In genomic region chr3:107159859-107160324, GRCm38 (mm10) we compare ENCODE assay signal across 8 mouse cellular contexts. TPM values are rescaled to one million over a fixed set of nuclear protein-coding genes. Genes with fewer than 3 reads are reported as not detected.
A peak's percentile ranks its signal among the peaks of the same experiment; 100 is the strongest.
DNase-seq lines count a peak whose midpoint lies in the region; ATAC-seq and TF ChIP-seq lines count a peak whose summit lies in the region.

No protein-coding gene starts in this region.

- H3K36me3 ChIP-seq in thymus, adult 2 months (ENCODE audit: control insufficient read depth, insufficient read depth, low read length): no peaks in the 10 kb centered on the region
- H3K36me3 ChIP-seq in heart, embryonic 10.5 days: no peaks in the 10 kb centered on the region
- no peaks in the 10 kb centered on the region for H3K36me3 ChIP-seq in stomach, embryonic 15.5 days

- no peaks in the 10 kb centered on the region for H3K9me3 ChIP-seq in heart, embryonic 10.5 days
- H3K9me3 ChIP-seq in stomach, embryonic 15.5 days: no peaks in the 10 kb centered on the region

- peak; percentile 25 for DNase-seq in thymus, adult 2 months
- no peak for DNase-seq in thymus, postnatal 0 days (ENCODE audit: low spot score)
- DNase-seq in embryo, embryonic 11 days: peak; percentile 66
- DNase-seq in heart, embryonic 10.5 days (ENCODE audit: low spot score): peak; percentile 76
- DNase-seq in kidney, postnatal 14 days: peak; percentile 3
- DNase-seq in mesoderm, embryonic 11.5 days (ENCODE audit: low read depth, low spot score): peak; percentile 38

- no peak for TF ChIP-seq POLR2A in thymus, adult 2 months (IDR thresholded peaks at IDR 0.05; ENCODE audit: control insufficient read depth, extremely low read depth, insufficient read depth, low read length, poor library complexity)

- 17% methylated on average over 17 of the region's 17 CpGs for WGBS in thymus, adult 2 months
- WGBS in heart, embryonic 10.5 days: 1% methylated on average over 17 of the region's 17 CpGs
- WGBS in stomach, embryonic 15.5 days: 4% methylated on average over 17 of the region's 17 CpGs

- no peaks in the 10 kb centered on the region for H3K27me3 ChIP-seq in thymus, adult 2 months (ENCODE audit: control insufficient read depth, insufficient read depth, low read length)
- H3K27me3 ChIP-seq in heart, embryonic 10.5 days (ENCODE audit: insufficient read depth, poor library complexity, severe bottlenecking): peaks cover 30% of the 10 kb centered on the region
- 0 out of 2 replicates have a peak, but pooled peaks cover 4% of the 10 kb centered on the region for H3K27me3 ChIP-seq in stomach, embryonic 15.5 days (replicated peaks)

- H3K4me3 ChIP-seq in thymus, adult 2 months (ENCODE audit: control insufficient read depth, insufficient read depth, low read length): no peak overlapping the region
- peak overlapping the region; percentile 51 for H3K4me3 ChIP-seq in heart, embryonic 10.5 days
- H3K4me3 ChIP-seq in stomach, embryonic 15.5 days (replicated peaks): peak overlapping the region; percentile 7; the same call in 1 of the 2 replicates

- no peak for TF ChIP-seq CTCF in thymus, adult 2 months (IDR thresholded peaks at IDR 0.05; ENCODE audit: borderline replicate concordance, control insufficient read depth, extremely low read depth, insufficient read depth, low read length, poor library complexity)

- no peak overlapping the region for H3K9ac ChIP-seq in stomach, embryonic 15.5 days

- no peak overlapping the region for H3K27ac ChIP-seq in thymus, adult 2 months (ENCODE audit: control insufficient read depth, insufficient read depth, low read length)
- H3K27ac ChIP-seq in heart, embryonic 10.5 days: no peak overlapping the region
- no peak overlapping the region for H3K27ac ChIP-seq in stomach, embryonic 15.5 days

- H3K4me1 ChIP-seq in thymus, adult 2 months (replicated peaks; ENCODE audit: control insufficient read depth, insufficient read depth, low read length): peaks cover 8% of the 10 kb centered on the region
- H3K4me1 ChIP-seq in heart, embryonic 10.5 days: peaks cover 7% of the 10 kb centered on the region; the same call in 1 of the 2 replicates
- 0 out of 2 replicates have a peak, but pooled peaks cover 4% of the 10 kb centered on the region for H3K4me1 ChIP-seq in stomach, embryonic 15.5 days

- H3K4me2 ChIP-seq in stomach, embryonic 15.5 days: peak overlapping the region; percentile 42

- no peak; the same call in 1 of the 2 replicates for ATAC-seq in stomach, embryonic 15.5 days (ENCODE audit: insufficient read depth, low FRiP score, low read depth)
- ATAC-seq in megakaryocyte, adult 5-6 weeks (ENCODE audit: poor library complexity, severe bottlenecking): no peak

RNA-seq across cellular contexts. Expression of gene Kcna10, which starts 23.0 kb away (rescaled TPM):
- not detected in 2 replicates for polyA plus RNA-seq in thymus, adult 2 months (2012; rRNA removed)
- polyA plus RNA-seq in thymus, postnatal 0 days (2015; fragmentation: Nextera tagmentation; extraction: Ambion mirVana): not detected in 2 replicates
- polyA plus RNA-seq in heart, embryonic 10.5 days (2016; fragmentation: Nextera tagmentation; extraction: Ambion mirVana): not detected in 2 replicates
- polyA plus RNA-seq in stomach, embryonic 15.5 days (2015; fragmentation: Nextera tagmentation; extraction: Ambion mirVana): not detected in 2 replicates
- total RNA-seq in megakaryocyte, adult 5-6 weeks (2015): not detected in 2 replicates
- total RNA-seq in megakaryocyte, adult 5-6 weeks (2017): not detected in 2 replicates

RNA-seq across cellular contexts. Expression of gene Kcna2, which starts 58.9 kb away (rescaled TPM):
- 5.6 and 7.0 TPM in 2 replicates for polyA plus RNA-seq in thymus, adult 2 months (2012; rRNA removed)
- polyA plus RNA-seq in thymus, postnatal 0 days (2015; fragmentation: Nextera tagmentation; extraction: Ambion mirVana): 0.18 and 0.29 TPM in 2 replicates
- not detected in 2 replicates for polyA plus RNA-seq in heart, embryonic 10.5 days (2016; fragmentation: Nextera tagmentation; extraction: Ambion mirVana)
- polyA plus RNA-seq in stomach, embryonic 15.5 days (2015; fragmentation: Nextera tagmentation; extraction: Ambion mirVana): 0.09 and 0.14 TPM in 2 replicates
- total RNA-seq in megakaryocyte, adult 5-6 weeks (2015): under 0.01 and 0.07 TPM in 2 replicates
- 0.04 TPM in 1 of 2 replicates, not detected in the other for total RNA-seq in megakaryocyte, adult 5-6 weeks (2017)
